Mouse (Mus musculus): ENCODE data around the gene Pithd1.

GRCm38 (mm10) chr4:135930239-135930638 lies 56.8 kb downstream of the Pithd1 start:
- TF ChIP-seq POLR2A (IDR thresholded peaks at IDR 0.05; ENCODE audit: control insufficient read depth, low read depth, low read length) (no peak), CTCF (IDR thresholded peaks at IDR 0.05; ENCODE audit: control insufficient read depth, insufficient read depth, insufficient replicate concordance, low read depth, low read length) (no peak)
